Mouse (Mus musculus) liver, adult 2 months (tissue): ENCODE results near the gene Wnt4. TPM values are rescaled to one million over a fixed set of nuclear protein-coding genes. Genes with fewer than 3 reads are reported as not detected.

ENCODE experiments used
- DNase-seq: peaks from one replicate; pipeline ENCODE4 v3.0.0-alpha.2; 2011; ENCODE audit warnings: low read depth, low spot score; ENCODE audit errors: extremely low read depth
- H3K27ac ChIP-seq: fragments of 200-500 bp; replicated peaks from 2 replicates; pipeline ENCODE4 v1.5.1; 2012; ENCODE audit warnings: low read depth, mild to moderate bottlenecking, control low read depth, inconsistent platforms, low read length; ENCODE audit not compliant: insufficient read depth
- H3K27me3 ChIP-seq: fragments of 200-500 bp; 2 replicates; pipeline ENCODE4 v1.6.1; 2012; ENCODE audit warnings: mild to moderate bottlenecking, moderate library complexity, low read length, inconsistent platforms; ENCODE audit not compliant: control insufficient read depth, insufficient read depth
- H3K36me3 ChIP-seq: fragments of 200-500 bp; 2 replicates; pipeline ENCODE4 v1.6.1; 2012; ENCODE audit warnings: low read length, inconsistent platforms; ENCODE audit not compliant: control insufficient read depth, insufficient read depth
- H3K4me1 ChIP-seq: fragments of 200-500 bp; 2 replicates; pipeline ENCODE4 v1.6.1; 2011; ENCODE audit warnings: low read length; ENCODE audit not compliant: control insufficient read depth, insufficient read depth
- H3K4me3 ChIP-seq: fragments of 200-500 bp; 2 replicates; pipeline ENCODE4 v1.5.1; 2011; ENCODE audit warnings: low read depth, mild to moderate bottlenecking, control low read depth, low read length, moderate library complexity; ENCODE audit not compliant: insufficient read depth
- H3K79me2 ChIP-seq: fragments of 200-500 bp; 2 replicates; pipeline ENCODE4 v1.6.1; 2012; ENCODE audit warnings: inconsistent platforms, mild to moderate bottlenecking, low read length, moderate library complexity; ENCODE audit not compliant: control insufficient read depth, insufficient read depth
- H3K9ac ChIP-seq: fragments of 200-500 bp; 2 replicates; pipeline ENCODE4 v1.6.1; 2012; ENCODE audit warnings: low read depth, mild to moderate bottlenecking, control low read depth, inconsistent platforms, low read length
- CTCF ChIP-seq: fragments of 200-500 bp; IDR thresholded peaks from 2 replicates; pipeline ENCODE4 v1.5.1; 2011; ENCODE audit warnings: low read depth, low read length, control low read depth
- POLR2A ChIP-seq: fragments of 200-500 bp; IDR thresholded peaks from 2 replicates; pipeline ENCODE4 v1.6.1; 2011; ENCODE audit warnings: low read length, control low read depth; ENCODE audit not compliant: insufficient read depth; ENCODE audit errors: extremely low read depth
- WGBS: fragments of 180-500 bp; shearing (Covaris S2); methylation state at CpG from one replicate; pipeline ENCODE4 v1.1.7; 2018; 5-methylcytosine and 5-hydroxymethylcytosine counted together
- polyA plus RNA-seq: library from polyadenylated mRNA; depleted of rRNA; stranded (reverse); fragments of >200 nt; gene quantifications from 2 replicates; pipeline ENCODE4 v1.2.3, GENCODE M21; 2012
- total RNA-seq: library from RNA; depleted of rRNA; stranded (reverse); fragments of >200 nt; gene quantifications from 2 replicates; pipeline ENCODE4 v1.2.3, GENCODE M21; 2014

The Wnt4 gene
- total and polyA plus RNA-seq, 2 experiments: 0.46 to 0.80 TPM

DNA sequence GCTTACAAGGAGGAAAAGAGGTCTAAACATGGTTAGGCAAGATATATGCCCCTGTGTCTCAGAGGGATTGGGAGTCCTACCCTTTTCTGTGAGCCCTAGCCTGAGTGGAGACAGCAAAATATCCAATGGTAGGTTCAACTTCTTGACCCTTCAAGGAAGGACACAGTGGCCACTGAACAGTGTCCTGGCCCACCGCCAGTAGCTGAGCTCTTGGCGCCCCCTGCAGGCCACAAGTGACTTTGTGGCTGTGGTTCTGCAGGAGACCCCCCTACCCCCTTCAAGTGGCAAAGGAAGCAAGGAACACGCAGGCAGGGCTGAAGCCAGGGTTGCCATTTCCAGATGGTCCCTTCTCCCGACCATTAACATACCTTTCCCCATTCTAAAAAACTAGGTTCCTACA is 10.5 kb downstream of the Wnt4 start:
- 10% methylated on average over 4 of the region's 4 CpGs for WGBS
- H3K27me3 ChIP-seq: no peaks in the 10 kb centered on the region
- TF ChIP-seq CTCF: peak; percentile 91
- TF ChIP-seq POLR2A: no peak

GRCm38 (mm10) chr4:137289701-137290100 is 12.4 kb downstream of the Wnt4 start:
- H3K4me1 ChIP-seq: no peaks in the 10 kb centered on the region
- no peaks in the 10 kb centered on the region for H3K36me3 ChIP-seq
- H3K79me2 ChIP-seq: no peaks in the 10 kb centered on the region
- no peak overlapping the region for H3K4me3 ChIP-seq
- H3K27ac ChIP-seq: no peak overlapping the region
- 92% methylated on average over 6 of the region's 6 CpGs for WGBS
- H3K27me3 ChIP-seq: no peaks in the 10 kb centered on the region
- DNase-seq: no peak
- no peak overlapping the region for H3K9ac ChIP-seq
- no peak for TF ChIP-seq POLR2A
- TF ChIP-seq CTCF: no peak

More for the DNA sequence above, 10.5 kb downstream of the Wnt4 start:
- peak; percentile 10 for DNase-seq
- Histone ChIP-seq H3K36me3 (no peaks in the 10 kb centered on the region), H3K9ac (no peak overlapping the region), H3K4me1 (no peaks in the 10 kb centered on the region), H3K79me2 (no peaks in the 10 kb centered on the region), H3K27ac (no peak overlapping the region), H3K4me3 (no peak overlapping the region)

DNA sequence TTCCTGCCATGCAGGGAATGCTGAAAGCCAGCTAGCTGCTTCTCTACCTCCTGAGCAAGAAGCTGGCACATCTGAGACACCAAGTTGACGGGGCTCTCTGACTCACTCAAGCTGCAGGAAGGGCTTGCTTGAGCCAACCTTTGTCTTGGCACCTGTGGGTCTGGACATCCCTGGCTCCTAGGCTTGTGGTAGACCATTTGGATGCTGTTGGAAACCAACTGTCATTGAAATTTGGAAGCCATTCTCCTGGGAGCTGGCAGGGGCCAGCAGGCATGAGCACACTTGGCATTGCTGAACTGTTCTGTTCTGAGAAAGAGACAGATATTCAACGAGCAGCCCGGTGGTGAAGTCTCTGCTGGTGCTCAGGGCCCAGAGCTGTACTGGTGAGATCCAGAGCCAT is 13.0 kb downstream of the Wnt4 start:
- Histone ChIP-seq H3K79me2 (no peaks in the 10 kb centered on the region), H3K9ac (no peak overlapping the region), H3K4me3 (no peak overlapping the region), H3K36me3 (no peaks in the 10 kb centered on the region), H3K27me3 (no peaks in the 10 kb centered on the region), H3K4me1 (no peaks in the 10 kb centered on the region), H3K27ac (no peak overlapping the region)
- TF ChIP-seq POLR2A (no peak), CTCF (no peak)
- 74% methylated on average over 3 of the region's 3 CpGs for WGBS
- no peak for DNase-seq

GRCm38 (mm10) chr4:137292625-137293024 is 15.3 kb downstream of the Wnt4 start:
- Histone ChIP-seq H3K9ac (no peak overlapping the region), H3K4me1 (no peaks in the 10 kb centered on the region), H3K4me3 (no peak overlapping the region), H3K36me3 (no peaks in the 10 kb centered on the region), H3K27me3 (no peaks in the 10 kb centered on the region), H3K79me2 (no peaks in the 10 kb centered on the region), H3K27ac (no peak overlapping the region)
- TF ChIP-seq CTCF: no peak
- TF ChIP-seq POLR2A: no peak
- WGBS: 90% methylated on average over 7 of the region's 7 CpGs
- DNase-seq: no peak

GRCm38 (mm10) chr4:137294032-137294431 is 16.7 kb downstream of the Wnt4 start:
- TF ChIP-seq CTCF (no peak), POLR2A (no peak)
- 87% methylated on average over 7 of the region's 7 CpGs for WGBS
- H3K9ac ChIP-seq: no peak overlapping the region
- H3K27me3 ChIP-seq: no peaks in the 10 kb centered on the region
- no peaks in the 10 kb centered on the region for H3K79me2 ChIP-seq
- no peak for DNase-seq
- H3K4me3 ChIP-seq: no peak overlapping the region
- no peak overlapping the region for H3K27ac ChIP-seq
- H3K4me1 ChIP-seq: no peaks in the 10 kb centered on the region
- H3K36me3 ChIP-seq: no peaks in the 10 kb centered on the region

DNA sequence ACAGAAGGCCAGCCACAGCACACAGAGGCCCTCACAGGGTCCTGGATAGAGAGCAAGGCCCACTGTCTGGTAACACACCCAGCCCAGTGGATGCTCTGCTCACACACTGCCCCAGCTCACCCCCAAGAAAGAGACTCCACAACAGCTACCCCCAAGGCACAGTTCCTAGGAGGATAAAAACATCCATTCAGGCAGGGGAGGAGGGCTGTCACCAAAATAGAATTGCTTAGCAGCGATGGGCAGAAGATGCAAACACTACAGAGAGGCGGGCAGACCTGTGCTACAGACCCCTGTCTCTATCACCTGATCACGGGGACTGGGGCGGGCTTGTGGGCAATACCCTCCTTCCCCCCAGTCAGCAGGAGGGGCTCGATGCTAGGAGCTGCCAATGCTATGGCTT is 17.2 kb downstream of the Wnt4 start:
- Histone ChIP-seq H3K36me3 (no peaks in the 10 kb centered on the region), H3K27ac (no peak overlapping the region), H3K27me3 (no peaks in the 10 kb centered on the region), H3K4me1 (no peaks in the 10 kb centered on the region), H3K4me3 (no peak overlapping the region), H3K9ac (no peak overlapping the region), H3K79me2 (no peaks in the 10 kb centered on the region)
- 90% methylated on average over 5 of the region's 5 CpGs for WGBS
- TF ChIP-seq CTCF (no peak), POLR2A (no peak)
- no peak for DNase-seq
